Mouse (Mus musculus): ENCODE results near the gene Kcnma1.

GRCm38 (mm10) chr14:23854946-23855345 is 159.3 kb downstream of the Kcnma1 start:
- TF ChIP-seq CTCF (IDR thresholded peaks at IDR 0.05) (no peak), EP300 (IDR thresholded peaks at IDR 0.05) (no peak)

All from lung, postnatal 0 days (tissue).